Comparison of ENCODE assay signal across 20 mouse cellular contexts in the genomic region with DNA sequence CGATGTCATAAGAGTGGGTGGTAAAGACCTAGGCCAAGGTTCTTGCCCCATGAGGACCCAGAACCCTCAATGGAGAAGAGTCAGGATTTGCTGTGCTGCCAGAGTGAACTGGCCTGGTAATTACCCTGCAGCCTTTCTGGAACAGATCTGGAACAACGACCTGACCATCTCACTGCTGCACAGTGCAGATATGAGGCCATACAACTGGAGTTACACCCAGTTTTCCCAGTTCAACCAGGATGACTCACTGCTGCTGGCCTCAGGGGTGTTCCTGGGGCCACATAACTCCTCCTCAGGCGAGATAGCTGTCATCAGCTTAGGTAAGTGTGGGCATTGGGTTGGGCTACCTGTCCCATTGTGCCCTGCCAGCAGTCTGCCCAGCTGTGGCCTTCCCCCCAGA. TPM values are rescaled to one million over a fixed set of nuclear protein-coding genes. Genes with fewer than 3 reads are reported as not detected.
DNase-seq lines count a peak whose midpoint lies in the region; ATAC-seq and TF ChIP-seq lines count a peak whose summit lies in the region.
"Had no signal": no experiment of that assay in that cellular context is flagged by ENCODE, and none has a peak within 500 bp of the region (broad histone marks: within the 10 kb centered on the region; RNA-seq: fewer than 3 reads in every experiment).

No protein-coding gene starts in this region.

- WGBS in embryonic facial prominence, embryonic 13.5 days = 79% methylated on average over 3 of the region's 3 CpGs
- 36% methylated on average over 3 of the region's 3 CpGs for WGBS in liver, embryonic 16.5 days (ENCODE audit: insufficient replicate concordance)
- WGBS in thymus, adult 2 months = 97% methylated on average over 3 of the region's 3 CpGs

- peaks cover 69% of the 10 kb centered on the region for H3K4me1 ChIP-seq in erythroblast, embryonic 14.5 days (ENCODE audit: control insufficient read depth)
- H3K4me1 ChIP-seq in embryonic facial prominence, embryonic 13.5 days = peaks cover 24% of the 10 kb centered on the region
- H3K4me1 ChIP-seq in liver, embryonic 16.5 days (ENCODE audit: control insufficient read depth, low read depth, low read length) = peaks cover 42% of the 10 kb centered on the region
- H3K4me1 ChIP-seq in thymus, adult 2 months (replicated peaks; ENCODE audit: control insufficient read depth, insufficient read depth, low read length) = peaks cover 22% of the 10 kb centered on the region

- DNase-seq in 416B (ENCODE audit: low read depth) = peak; percentile 25
- DNase-seq in thymus, adult 2 months = no peak
- no peak for DNase-seq in spleen, postnatal 10 days (ENCODE audit: low spot score in 2 of 2)
- DNase-seq: heart, postnatal 10 days; kidney, postnatal 14 days; right cerebral cortex, postnatal 25 days had no signal

- H3K27me3 ChIP-seq in erythroblast, embryonic 14.5 days (ENCODE audit: control insufficient read depth) = no peaks in the 10 kb centered on the region
- H3K27me3 ChIP-seq in embryonic facial prominence, embryonic 13.5 days = no peaks in the 10 kb centered on the region
- no peaks in the 10 kb centered on the region for H3K27me3 ChIP-seq in liver, embryonic 16.5 days (ENCODE audit: control insufficient read depth, insufficient read depth, low read depth, low read length)
- no peaks in the 10 kb centered on the region for H3K27me3 ChIP-seq in thymus, adult 2 months (ENCODE audit: control insufficient read depth, insufficient read depth, low read length)
- H3K27me3 ChIP-seq: midbrain, embryonic 15.5 days had no signal

- H3K4me2 ChIP-seq in embryonic facial prominence, embryonic 13.5 days = no peak overlapping the region
- H3K4me2 ChIP-seq in liver, embryonic 16.5 days (ENCODE audit: low read depth, low read length) = peak overlapping the region; percentile 84; the same call in 1 of the 2 replicates

- 0 out of 2 replicates have a peak overlapping the region, but pooled peaks have one; percentile 28 for H3K27ac ChIP-seq in embryonic facial prominence, embryonic 13.5 days
- peak overlapping the region; percentile 56 for H3K27ac ChIP-seq in liver, embryonic 16.5 days (ENCODE audit: low read length)
- H3K27ac ChIP-seq in thymus, adult 2 months (ENCODE audit: control insufficient read depth, insufficient read depth, low read length) = no peak overlapping the region
- H3K27ac ChIP-seq: midbrain, embryonic 15.5 days had no signal

- no peak for TF ChIP-seq CTCF in thymus, adult 2 months (IDR thresholded peaks at IDR 0.05; ENCODE audit: borderline replicate concordance, control insufficient read depth, extremely low read depth, insufficient read depth, low read length, poor library complexity)

- peaks cover 52% of the 10 kb centered on the region for H3K36me3 ChIP-seq in erythroblast, embryonic 14.5 days (ENCODE audit: control insufficient read depth)
- peaks cover 36% of the 10 kb centered on the region for H3K36me3 ChIP-seq in embryonic facial prominence, embryonic 13.5 days
- H3K36me3 ChIP-seq in liver, embryonic 16.5 days (ENCODE audit: control insufficient read depth, insufficient read depth) = peaks cover 6% of the 10 kb centered on the region; the same call in 1 of the 2 replicates
- 0 out of 2 replicates have a peak, but pooled peaks cover 3% of the 10 kb centered on the region for H3K36me3 ChIP-seq in thymus, adult 2 months (ENCODE audit: control insufficient read depth, insufficient read depth, low read length)

- H3K9ac ChIP-seq in embryonic facial prominence, embryonic 13.5 days = no peak overlapping the region
- H3K9ac ChIP-seq in liver, embryonic 16.5 days (ENCODE audit: low read depth, low read length) = 0 out of 2 replicates have a peak overlapping the region, but pooled peaks have one; percentile 10
- H3K9ac ChIP-seq: midbrain, embryonic 15.5 days had no signal

- no peaks in the 10 kb centered on the region for H3K9me3 ChIP-seq in erythroblast, embryonic 14.5 days (ENCODE audit: control insufficient read depth, low read length)
- H3K9me3 ChIP-seq in embryonic facial prominence, embryonic 13.5 days = no peaks in the 10 kb centered on the region
- no peaks in the 10 kb centered on the region for H3K9me3 ChIP-seq in liver, embryonic 16.5 days (replicated peaks; ENCODE audit: control insufficient read depth, low read length)
- H3K9me3 ChIP-seq: forebrain, embryonic 10.5 days; G1E; midbrain, embryonic 15.5 days had no signal

- no peak for ATAC-seq in erythroblast, adult 5-6 weeks (replicated peaks; ENCODE audit: low FRiP score, poor library complexity, severe bottlenecking)
- ATAC-seq in embryonic facial prominence, embryonic 13.5 days (ENCODE audit: insufficient number of reproducible peaks, insufficient read depth, low FRiP score, low TSS enrichment, low read depth) = no peak
- peak; percentile 58 for ATAC-seq in liver, embryonic 16.5 days (ENCODE audit: low read depth)
- no peak for ATAC-seq in inflammation-experienced regulatory T-cells, adult 6 months
- ATAC-seq: activated CD4-positive, CD25-positive, alpha-beta regulatory T cell, adult 4 months; midbrain, embryonic 15.5 days had no signal

- peak overlapping the region; percentile 72 for H3K4me3 ChIP-seq in erythroblast, embryonic 14.5 days (replicated peaks)
- no peak overlapping the region for H3K4me3 ChIP-seq in embryonic facial prominence, embryonic 13.5 days
- no peak overlapping the region for H3K4me3 ChIP-seq in liver, embryonic 16.5 days (ENCODE audit: low read depth, low read length)
- H3K4me3 ChIP-seq in thymus, adult 2 months (ENCODE audit: control insufficient read depth, insufficient read depth, low read length) = no peak overlapping the region
- H3K4me3 ChIP-seq: midbrain, embryonic 15.5 days had no signal

- TF ChIP-seq POLR2A in thymus, adult 2 months (IDR thresholded peaks at IDR 0.05; ENCODE audit: control insufficient read depth, extremely low read depth, insufficient read depth, low read length, poor library complexity) = no peak

RNA-seq across cellular contexts. Expression of a gene that starts 1.2 kb away (rescaled TPM):
- not detected in 2 replicates for polyA plus RNA-seq in erythroblast, embryonic 14.5 days (2012)
- total RNA-seq in erythroblast, adult 5-6 weeks (2015; ENCODE audit: low replicate concordance) = not detected in 2 replicates
- not detected in 2 replicates for total RNA-seq in erythroblast, adult 5-6 weeks (2017; ENCODE audit: low replicate concordance)
- polyA plus RNA-seq in embryonic facial prominence, embryonic 13.5 days (2015; fragmentation: Nextera tagmentation; extraction: Ambion mirVana) = 5.8 and 6.2 TPM in 2 replicates
- polyA plus RNA-seq in liver, embryonic 16.5 days (2015; fragmentation: Nextera tagmentation; extraction: Ambion mirVana) = 90.7 and 105 TPM in 2 replicates
- 4.7 and 5.0 TPM in 2 replicates for polyA plus RNA-seq in thymus, adult 2 months (2012; rRNA removed)
- polyA plus RNA-seq in inflammation-experienced regulatory T-cells, adult 6 months (2017; shearing (Covaris generic)) = 1 to 10 TPM; 2.1 to 5.1 (median 3.4) TPM

RNA-seq across cellular contexts. Expression of a gene that starts 2.2 kb away (rescaled TPM):
- polyA plus RNA-seq in erythroblast, embryonic 14.5 days (2012) = 3.9 and 4.7 TPM in 2 replicates
- total RNA-seq in erythroblast, adult 5-6 weeks (2015; ENCODE audit: low replicate concordance) = 6.7 and 7.5 TPM in 2 replicates
- total RNA-seq in erythroblast, adult 5-6 weeks (2017; ENCODE audit: low replicate concordance) = 3.2 and 5.1 TPM in 2 replicates
- polyA plus RNA-seq in embryonic facial prominence, embryonic 13.5 days (2015; fragmentation: Nextera tagmentation; extraction: Ambion mirVana) = 75.1 and 81.1 TPM in 2 replicates
- polyA plus RNA-seq in liver, embryonic 16.5 days (2015; fragmentation: Nextera tagmentation; extraction: Ambion mirVana) = 23.8 and 24.7 TPM in 2 replicates
- 59.2 and 77.5 TPM in 2 replicates for polyA plus RNA-seq in thymus, adult 2 months (2012; rRNA removed)
- 10 to 100 TPM; 49.1 to 88.0 (median 76.8) TPM for polyA plus RNA-seq in inflammation-experienced regulatory T-cells, adult 6 months (2017; shearing (Covaris generic))

RNA-seq across cellular contexts. Expression of a gene that starts 9.0 kb away (rescaled TPM):
- not detected in 2 replicates for polyA plus RNA-seq in erythroblast, embryonic 14.5 days (2012)
- not detected in 2 replicates for total RNA-seq in erythroblast, adult 5-6 weeks (2015; ENCODE audit: low replicate concordance)
- not detected in 2 replicates for total RNA-seq in erythroblast, adult 5-6 weeks (2017; ENCODE audit: low replicate concordance)
- not detected in 2 replicates for polyA plus RNA-seq in embryonic facial prominence, embryonic 13.5 days (2015; fragmentation: Nextera tagmentation; extraction: Ambion mirVana)
- not detected in 2 replicates for polyA plus RNA-seq in liver, embryonic 16.5 days (2015; fragmentation: Nextera tagmentation; extraction: Ambion mirVana)
- polyA plus RNA-seq in thymus, adult 2 months (2012; rRNA removed) = not detected in 2 replicates
- polyA plus RNA-seq in inflammation-experienced regulatory T-cells, adult 6 months (2017; shearing (Covaris generic)) = not detected
- total RNA-seq: G1E; gastrocnemius, postnatal 4 days; heart, postnatal 10 days; layer of hippocampus, postnatal 14 days; left cerebral cortex, postnatal 36 days had no signal
- polyA plus RNA-seq: activated CD4-positive, CD25-positive, alpha-beta regulatory T cell, adult 4 months; C2C12; forebrain, embryonic 10.5 days; G1E; lung, embryonic 16.5 days; midbrain, embryonic 15.5 days had no signal

RNA-seq across cellular contexts. Expression of a gene that starts 32.9 kb away (rescaled TPM):
- polyA plus RNA-seq in erythroblast, embryonic 14.5 days (2012) = not detected in 2 replicates
- 1.3 TPM in 1 of 2 replicates, not detected in the other for total RNA-seq in erythroblast, adult 5-6 weeks (2015; ENCODE audit: low replicate concordance)
- not detected in 2 replicates for total RNA-seq in erythroblast, adult 5-6 weeks (2017; ENCODE audit: low replicate concordance)
- 1.3 and 2.8 TPM in 2 replicates for polyA plus RNA-seq in embryonic facial prominence, embryonic 13.5 days (2015; fragmentation: Nextera tagmentation; extraction: Ambion mirVana)
- polyA plus RNA-seq in liver, embryonic 16.5 days (2015; fragmentation: Nextera tagmentation; extraction: Ambion mirVana) = 0.35 and 0.71 TPM in 2 replicates
- 4.4 and 13.8 TPM in 2 replicates for polyA plus RNA-seq in thymus, adult 2 months (2012; rRNA removed)
- polyA plus RNA-seq in inflammation-experienced regulatory T-cells, adult 6 months (2017; shearing (Covaris generic)) = not detected
- polyA plus RNA-seq: activated CD4-positive, CD25-positive, alpha-beta regulatory T cell, adult 4 months; C2C12; G1E had no signal

RNA-seq across cellular contexts. Expression of a gene that starts 41.8 kb away (rescaled TPM):
- 1.0 and 1.1 TPM in 2 replicates for polyA plus RNA-seq in erythroblast, embryonic 14.5 days (2012)
- 18.2 and 33.8 TPM in 2 replicates for total RNA-seq in erythroblast, adult 5-6 weeks (2015; ENCODE audit: low replicate concordance)
- total RNA-seq in erythroblast, adult 5-6 weeks (2017; ENCODE audit: low replicate concordance) = 8.4 and 10.6 TPM in 2 replicates
- 29.4 and 35.9 TPM in 2 replicates for polyA plus RNA-seq in embryonic facial prominence, embryonic 13.5 days (2015; fragmentation: Nextera tagmentation; extraction: Ambion mirVana)
- polyA plus RNA-seq in liver, embryonic 16.5 days (2015; fragmentation: Nextera tagmentation; extraction: Ambion mirVana) = 10.1 TPM in 2 replicates
- polyA plus RNA-seq in thymus, adult 2 months (2012; rRNA removed) = 165 and 192 TPM in 2 replicates
- polyA plus RNA-seq in inflammation-experienced regulatory T-cells, adult 6 months (2017; shearing (Covaris generic)) = 10 to 100 TPM; 70.4 to 92.1 (median 89.2) TPM

Comparison
In these comparisons a context has a peak if more than half of its experiments do, and no peak if none do; other contexts are left out.
1. RNA of a gene that starts 1.2 kb away (polyA plus RNA-seq): 90.7 to 105 TPM in liver, embryonic 16.5 days; 5.8 to 6.2 TPM in embryonic facial prominence, embryonic 13.5 days, 4.7 to 5.0 TPM in thymus, adult 2 months, 2.1 to 5.1 TPM in inflammation-experienced regulatory T-cells, adult 6 months and not detected in erythroblast, embryonic 14.5 days; every median in the first group is over 10 times any median in the second.